Mouse (Mus musculus) cerebellum, postnatal 10 days (tissue): ENCODE measurements around the gene C1qc.

Experiments
- DNase-seq, 2 experiments: peaks; one replicate each; pipeline ENCODE4 v3.0.0; 2021; ENCODE audit warnings: mixed read lengths in 2 of 2

C1qc gene

GRCm38 (mm10) chr4:136894821-136895220, 2.0 kb upstream of the C1qc start:
- DNase-seq, result no peak

GRCm38 (mm10) chr4:136893691-136894543, 1.1 kb upstream of the C1qc start:
- peak; percentile 88 to 90 for DNase-seq

- no peak for DNase-seq
Observed at GRCm38 (mm10) chr4:136892371-136892770, 494 bp downstream of the C1qc start.

GRCm38 (mm10) chr4:136891115-136891514, 1.8 kb downstream of the C1qc start:
- no peak for DNase-seq

- no peak for DNase-seq
Observed at GRCm38 (mm10) chr4:136889981-136890380, 2.9 kb downstream of the C1qc start.

- no peak for DNase-seq
Observed at GRCm38 (mm10) chr4:136887714-136888113, 5.2 kb downstream of the C1qc start.

- no peak for DNase-seq
Observed at GRCm38 (mm10) chr4:136886101-136886500, 6.8 kb downstream of the C1qc start, which contains the start of gene C1qb. Gene C1qb (minus strand): TSS chr4:136886187.

- peak; percentile 43 to 48 for DNase-seq
Observed at GRCm38 (mm10) chr4:136878601-136879000, 14.3 kb downstream of the C1qc start.

GRCm38 (mm10) chr4:136878171-136878570, 14.7 kb downstream of the C1qc start:
- no peak for DNase-seq

- peak; percentile 95 to 97 for DNase-seq
Observed at GRCm38 (mm10) chr4:136876971-136877370, 15.9 kb downstream of the C1qc start.

GRCm38 (mm10) chr4:136875012-136875411, 17.9 kb downstream of the C1qc start:
- no peak for DNase-seq

GRCm38 (mm10) chr4:136868371-136868770, 24.5 kb downstream of the C1qc start:
- peak in 1 of 2 experiments; percentile 31 for DNase-seq

- peak; percentile 86 to 87 for DNase-seq
Observed at GRCm38 (mm10) chr4:136867690-136868345, 25.0 kb downstream of the C1qc start.

GRCm38 (mm10) chr4:136865531-136865930, 27.3 kb downstream of the C1qc start:
- DNase-seq, result no peak

GRCm38 (mm10) chr4:136864751-136865470, 28.0 kb downstream of the C1qc start:
- peak; percentile 87 to 88 for DNase-seq

- DNase-seq, result no peak
Observed at GRCm38 (mm10) chr4:136863517-136863916, 29.3 kb downstream of the C1qc start.

- DNase-seq, result no peak
Observed at GRCm38 (mm10) chr4:136862411-136862810, 30.5 kb downstream of the C1qc start.

GRCm38 (mm10) chr4:136861806-136862205, 31.1 kb downstream of the C1qc start:
- DNase-seq, result peak; percentile 46 to 51

- no peak for DNase-seq
Observed at GRCm38 (mm10) chr4:136860022-136860421, 32.8 kb downstream of the C1qc start.

- peak; percentile 58 to 59 for DNase-seq
Observed at GRCm38 (mm10) chr4:136855081-136855480, 37.8 kb downstream of the C1qc start.

GRCm38 (mm10) chr4:136852989-136853388, 39.9 kb downstream of the C1qc start:
- no peak for DNase-seq

- no peak for DNase-seq
Observed at GRCm38 (mm10) chr4:136852119-136852518, 40.7 kb downstream of the C1qc start.

- DNase-seq, result no peak
Observed at GRCm38 (mm10) chr4:136848565-136848964, 44.3 kb downstream of the C1qc start.
